Mouse (Mus musculus) frontal cortex, postnatal 10 days (tissue): ENCODE measurements around the gene Acvr1.
A peak's percentile ranks its signal among the peaks of the same experiment; 100 is the strongest.

Experiments
- DNase-seq, 2 experiments: peaks; one replicate each; pipeline ENCODE4 v3.0.0; 2022; ENCODE audit warnings: low spot score in 2 of 2, mixed read lengths in 1 of 2

Gene Acvr1

GRCm38 (mm10) chr2:58408926-58409634 is 157.9 kb downstream of the Acvr1 start:
- no peak for DNase-seq

- no peak for DNase-seq
These were observed 163.5 kb downstream of the Acvr1 start for GRCm38 (mm10) chr2:58403481-58403880.

- DNase-seq: no peak
These were observed 178.4 kb downstream of the Acvr1 start for GRCm38 (mm10) chr2:58388601-58389000.

- no peak for DNase-seq
These were observed 186.9 kb downstream of the Acvr1 start for GRCm38 (mm10) chr2:58380020-58380419.

- DNase-seq: no peak
These were observed 187.5 kb downstream of the Acvr1 start for GRCm38 (mm10) chr2:58379475-58379874.

- DNase-seq: no peak
These were observed 189.4 kb downstream of the Acvr1 start for GRCm38 (mm10) chr2:58377417-58378130.

- no peak for DNase-seq
These were observed 200.8 kb downstream of the Acvr1 start for GRCm38 (mm10) chr2:58366196-58366595.

GRCm38 (mm10) chr2:58361361-58362046 is 205.5 kb downstream of the Acvr1 start:
- no peak for DNase-seq

- no peak for DNase-seq
These were observed 208.9 kb downstream of the Acvr1 start for GRCm38 (mm10) chr2:58358132-58358460.

GRCm38 (mm10) chr2:58357414-58358131 is 209.4 kb downstream of the Acvr1 start, which contains the start of gene Acvr1c:
Acvr1c (minus strand) TSS chr2:58357895.
- DNase-seq: peak; percentile 22 to 30

GRCm38 (mm10) chr2:58357068-58357413 is 209.9 kb downstream of the Acvr1 start:
- DNase-seq: no peak

- no peak for DNase-seq
These were observed 212.6 kb downstream of the Acvr1 start for GRCm38 (mm10) chr2:58354389-58354788.

- no peak for DNase-seq
These were observed 214.1 kb downstream of the Acvr1 start for GRCm38 (mm10) chr2:58352846-58353245.

GRCm38 (mm10) chr2:58350657-58351056 is 216.3 kb downstream of the Acvr1 start:
- no peak for DNase-seq
